Mouse (Mus musculus): ENCODE results near the gene Enox1.

DNA sequence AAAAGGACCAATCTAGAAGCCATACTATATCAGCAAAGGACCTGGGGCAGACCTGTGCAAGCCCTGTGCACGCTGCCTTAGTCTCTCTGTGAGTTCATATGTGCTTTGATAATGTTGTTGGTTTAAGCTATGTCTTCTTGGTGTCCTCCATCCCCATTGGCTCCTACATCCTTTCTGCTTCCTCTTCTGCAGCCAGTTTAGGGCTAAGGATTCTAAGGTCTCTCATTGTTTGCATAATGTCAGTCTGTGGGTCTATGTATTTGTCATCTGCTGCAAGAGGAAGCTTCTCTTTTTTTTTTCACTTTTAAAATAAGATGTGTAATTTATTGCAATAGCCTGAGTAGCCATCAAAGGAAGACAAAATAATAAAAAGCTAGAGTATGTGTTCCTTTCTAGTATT lies 369.7 kb downstream of the Enox1 start:
- no peak for TF ChIP-seq EP300 (IDR thresholded peaks at IDR 0.05; ENCODE audit: low read depth)
- TF ChIP-seq CTCF (IDR thresholded peaks at IDR 0.05; ENCODE audit: low read depth), result no peak
